Mouse (Mus musculus) E14TG2a.4 (cell line): ENCODE measurements around the gene Tenm4.

Experiments used
- H3K27me3 ChIP-seq: 2 replicates; pipeline ENCODE4 v1.6.1; 2014; ENCODE audit warnings: low read length, control low read depth; ENCODE audit not compliant: insufficient read depth
- H3K36me3 ChIP-seq: 2 replicates; pipeline ENCODE4 v1.6.1; 2014; ENCODE audit warnings: low read length, control low read depth; ENCODE audit not compliant: insufficient read depth
- H3K4me1 ChIP-seq: replicated peaks from 2 replicates; pipeline ENCODE4 v1.6.1; 2014; ENCODE audit warnings: low read depth, low read length, control low read depth
- H3K4me3 ChIP-seq: replicated peaks from 2 replicates; pipeline ENCODE4 v1.5.1; 2014; ENCODE audit warnings: mild to moderate bottlenecking, low read length
- H3K9me3 ChIP-seq: 2 replicates; pipeline ENCODE4 v1.6.1; 2014; ENCODE audit warnings: low read length, control low read depth
- CTCF ChIP-seq: conservative IDR thresholded peaks from 2 replicates; pipeline ENCODE4 v1.5.1; 2014; ENCODE audit warnings: low read length
- NANOG ChIP-seq: IDR thresholded peaks from 2 replicates; pipeline ENCODE4 v1.6.1; 2014; ENCODE audit warnings: borderline replicate concordance, low read length, mixed read lengths
- POU5F1 ChIP-seq: IDR thresholded peaks from 2 replicates; pipeline ENCODE4 v1.6.1; 2014; ENCODE audit warnings: low read length, borderline replicate concordance

The Tenm4 gene

GRCm38 (mm10) chr7:96740631-96741030 lies 569.6 kb downstream of the Tenm4 start:
- peaks cover 34% of the 10 kb centered on the region for H3K27me3 ChIP-seq
- H3K9me3 ChIP-seq: no peaks in the 10 kb centered on the region
- H3K36me3 ChIP-seq: peaks cover 11% of the 10 kb centered on the region
- no peak overlapping the region for H3K4me3 ChIP-seq
- no peak for TF ChIP-seq NANOG
- no peak for TF ChIP-seq CTCF
- no peak for TF ChIP-seq POU5F1
- H3K4me1 ChIP-seq: peaks cover 20% of the 10 kb centered on the region

- peaks cover 31% of the 10 kb centered on the region for H3K27me3 ChIP-seq
- H3K4me1 ChIP-seq: peaks cover 20% of the 10 kb centered on the region
- no peaks in the 10 kb centered on the region for H3K9me3 ChIP-seq
- peaks cover 6% of the 10 kb centered on the region for H3K36me3 ChIP-seq
- TF ChIP-seq CTCF (no peak), NANOG (no peak), POU5F1 (no peak)
- no peak overlapping the region for H3K4me3 ChIP-seq
These were observed 571.2 kb downstream of the Tenm4 start for GRCm38 (mm10) chr7:96742221-96742620.

- H3K27me3 ChIP-seq: peaks cover 19% of the 10 kb centered on the region
- H3K4me3 ChIP-seq: no peak overlapping the region
- TF ChIP-seq POU5F1 (no peak), NANOG (no peak), CTCF (no peak)
- H3K9me3 ChIP-seq: no peaks in the 10 kb centered on the region
- H3K36me3 ChIP-seq: no peaks in the 10 kb centered on the region
- peaks cover 32% of the 10 kb centered on the region for H3K4me1 ChIP-seq
These were observed 574.9 kb downstream of the Tenm4 start for GRCm38 (mm10) chr7:96745956-96746355.

GRCm38 (mm10) chr7:96746706-96747105 lies 575.7 kb downstream of the Tenm4 start:
- peaks cover 17% of the 10 kb centered on the region for H3K27me3 ChIP-seq
- TF ChIP-seq CTCF (no peak), NANOG (no peak), POU5F1 (no peak)
- no peak overlapping the region for H3K4me3 ChIP-seq
- H3K9me3 ChIP-seq: no peaks in the 10 kb centered on the region
- no peaks in the 10 kb centered on the region for H3K36me3 ChIP-seq
- H3K4me1 ChIP-seq: peaks cover 29% of the 10 kb centered on the region

- Histone ChIP-seq H3K4me1 (peaks cover 28% of the 10 kb centered on the region), H3K9me3 (no peaks in the 10 kb centered on the region), H3K4me3 (no peak overlapping the region; the same call in 1 of the 2 replicates), H3K36me3 (no peaks in the 10 kb centered on the region), H3K27me3 (peaks cover 12% of the 10 kb centered on the region)
- no peak for TF ChIP-seq NANOG
- no peak for TF ChIP-seq CTCF
- no peak for TF ChIP-seq POU5F1
These were observed 577.5 kb downstream of the Tenm4 start for GRCm38 (mm10) chr7:96748538-96749045.

GRCm38 (mm10) chr7:96749753-96750152 lies 578.7 kb downstream of the Tenm4 start:
- Histone ChIP-seq H3K36me3 (no peaks in the 10 kb centered on the region), H3K27me3 (peaks cover 5% of the 10 kb centered on the region), H3K4me3 (no peak overlapping the region), H3K4me1 (peaks cover 39% of the 10 kb centered on the region), H3K9me3 (no peaks in the 10 kb centered on the region)
- no peak for TF ChIP-seq POU5F1

GRCm38 (mm10) chr7:96751236-96751635 lies 580.2 kb downstream of the Tenm4 start:
- Histone ChIP-seq H3K27me3 (no peaks in the 10 kb centered on the region; the same call in 1 of the 2 replicates), H3K4me1 (peaks cover 44% of the 10 kb centered on the region), H3K36me3 (no peaks in the 10 kb centered on the region), H3K4me3 (no peak overlapping the region), H3K9me3 (no peaks in the 10 kb centered on the region)
- TF ChIP-seq POU5F1 (no peak), CTCF (no peak), NANOG (no peak)

GRCm38 (mm10) chr7:96752776-96753175 lies 581.7 kb downstream of the Tenm4 start:
- no peaks in the 10 kb centered on the region for H3K36me3 ChIP-seq
- no peaks in the 10 kb centered on the region for H3K27me3 ChIP-seq
- no peak overlapping the region for H3K4me3 ChIP-seq
- no peak for TF ChIP-seq CTCF
- TF ChIP-seq NANOG: no peak
- TF ChIP-seq POU5F1: no peak
- peaks cover 44% of the 10 kb centered on the region for H3K4me1 ChIP-seq
- no peaks in the 10 kb centered on the region for H3K9me3 ChIP-seq
